Mouse (Mus musculus) CH12.LX (cell line): Measurements from ENCODE around the gene Gm49325.

Experiments used
- CHD1 ChIP-seq: IDR thresholded peaks from 2 replicates; pipeline ENCODE4 v1.6.1; 2012; ENCODE audit warnings: low read depth, low read length, improper control_type of control experiment, inconsistent platforms
- JUND ChIP-seq: conservative IDR thresholded peaks from 2 replicates; pipeline ENCODE4 v1.6.1; 2011; ENCODE audit warnings: low read depth, low read length, improper control_type of control experiment
- NRF1 ChIP-seq: IDR thresholded peaks from 2 replicates; pipeline ENCODE4 v1.6.1; 2014; ENCODE audit warnings: low read depth, mild to moderate bottlenecking, inconsistent platforms, low read length, improper control_type of control experiment, moderate library complexity
- POLR2AphosphoS2 ChIP-seq: IDR thresholded peaks from 2 replicates; pipeline ENCODE4 v1.6.1; 2011; ENCODE audit warnings: low read depth, low read length, improper control_type of control experiment
- RCOR1 ChIP-seq: conservative IDR thresholded peaks from 2 replicates; pipeline ENCODE4 v1.6.1; 2012; ENCODE audit warnings: low read depth, mild to moderate bottlenecking, inconsistent platforms, low read length, improper control_type of control experiment

- no peak for TF ChIP-seq CHD1
- no peak for TF ChIP-seq POLR2AphosphoS2
- TF ChIP-seq JUND = no peak
- TF ChIP-seq NRF1 = no peak
- TF ChIP-seq RCOR1 = no peak
Observed at GRCm38 (mm10) chr10:77556631-77557030, 49.4 kb upstream of the Gm49325 start.
